Mouse (Mus musculus) spleen, adult 2 months (tissue): ENCODE results near the gene Itprid2. TPM values are rescaled to one million over a fixed set of nuclear protein-coding genes. Genes with fewer than 3 reads are reported as not detected.

Experiments used
- DNase-seq, 2 experiments: peaks; one replicate each; pipeline versions ENCODE4 v3.0.0 to v3.0.0-alpha.2; 2012 to 2021; ENCODE audit warnings: low spot score in 2 of 2, low read depth in 1 of 2
- H3K27ac ChIP-seq: fragments of 200-500 bp; 2 replicates; pipeline ENCODE4 v1.5.1; 2012; ENCODE audit warnings: low read length, inconsistent platforms; ENCODE audit not compliant: insufficient read depth
- H3K27me3 ChIP-seq: fragments of 200-500 bp; 2 replicates; pipeline ENCODE4 v1.6.1; 2012; ENCODE audit warnings: mild to moderate bottlenecking, moderate library complexity, low read length, inconsistent platforms; ENCODE audit not compliant: control insufficient read depth, insufficient read depth
- H3K36me3 ChIP-seq: fragments of 200-500 bp; 2 replicates; pipeline ENCODE4 v1.6.1; 2012; ENCODE audit warnings: mild to moderate bottlenecking, low read length, inconsistent platforms; ENCODE audit not compliant: control insufficient read depth, insufficient read depth
- H3K4me1 ChIP-seq: fragments of 200-500 bp; 2 replicates; pipeline ENCODE4 v1.6.1; 2011; ENCODE audit warnings: inconsistent platforms; ENCODE audit not compliant: control insufficient read depth, insufficient read depth, insufficient read length
- H3K4me3 ChIP-seq: fragments of 200-500 bp; 2 replicates; pipeline ENCODE4 v1.5.1; 2011; ENCODE audit warnings: mild to moderate bottlenecking, inconsistent platforms; ENCODE audit not compliant: insufficient read depth, insufficient read length; ENCODE audit errors: extremely low read depth
- CTCF ChIP-seq: fragments of 200-500 bp; IDR thresholded peaks from 2 replicates; pipeline ENCODE4 v1.5.1; 2011; ENCODE audit warnings: mild to moderate bottlenecking, inconsistent platforms; ENCODE audit not compliant: insufficient read depth, insufficient read length, insufficient replicate concordance; ENCODE audit errors: extremely low read depth
- POLR2A ChIP-seq: fragments of 200-500 bp; IDR thresholded peaks from 2 replicates; pipeline ENCODE4 v1.6.1; 2011; ENCODE audit warnings: low read depth, low read length, inconsistent platforms
- WGBS: fragments of 180-500 bp; shearing (Covaris S2); methylation state at CpG from one replicate; pipeline ENCODE4 v1.1.7; 2018; 5-methylcytosine and 5-hydroxymethylcytosine counted together
- polyA plus RNA-seq: library from polyadenylated mRNA; depleted of rRNA; stranded (reverse); fragments of >200 nt; gene quantifications from 2 replicates; pipeline ENCODE4 v1.2.3, GENCODE M21; 2012

The Itprid2 gene
- polyA plus RNA-seq, 1 experiment = 5.8 TPM

GRCm38 (mm10) chr2:79660417-79661185, 25.4 kb downstream of the Itprid2 start:
- no peak for DNase-seq
- Histone ChIP-seq H3K4me1 (no peaks in the 10 kb centered on the region), H3K36me3 (peaks cover 53% of the 10 kb centered on the region), H3K4me3 (no peak overlapping the region), H3K27me3 (no peaks in the 10 kb centered on the region; the same call in 1 of the 2 replicates), H3K27ac (no peak overlapping the region)
- WGBS = 90% methylated on average over 12 of the region's 12 CpGs
- no peak for TF ChIP-seq POLR2A
- no peak for TF ChIP-seq CTCF

DNA sequence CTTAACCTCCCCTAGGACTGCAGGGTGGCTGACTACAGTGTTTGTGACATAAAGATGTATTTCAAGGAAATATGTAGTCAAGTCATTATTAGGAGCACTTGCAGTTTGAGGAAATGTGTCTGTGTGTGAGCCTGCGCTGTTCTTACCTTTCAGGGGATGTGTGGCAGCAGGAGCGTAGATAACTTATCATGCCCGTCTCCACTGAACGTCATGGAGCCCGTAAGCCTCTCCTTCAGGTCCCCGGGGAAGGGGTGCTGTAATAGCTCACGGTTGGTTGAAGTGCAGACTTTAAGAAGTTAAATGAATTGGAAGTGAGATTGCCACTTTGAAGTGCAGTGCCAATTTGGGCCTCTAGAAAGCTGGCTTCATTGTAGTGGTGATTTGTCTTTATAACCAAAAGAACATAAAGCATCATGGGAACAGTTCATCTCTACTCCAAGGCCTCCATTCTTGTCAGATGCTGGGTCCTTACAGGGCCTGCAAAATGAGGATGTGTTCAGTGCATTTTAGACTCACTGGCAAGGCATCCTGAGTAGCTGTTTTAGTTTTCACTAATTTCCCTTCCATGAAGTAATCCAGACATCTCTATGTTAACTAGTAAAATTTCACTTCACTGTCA, 26.4 kb downstream of the Itprid2 start:
- no peak for DNase-seq
- no peaks in the 10 kb centered on the region; the same call in 1 of the 2 replicates for H3K27me3 ChIP-seq
- H3K4me1 ChIP-seq = no peaks in the 10 kb centered on the region
- H3K27ac ChIP-seq = no peak overlapping the region
- no peak overlapping the region for H3K4me3 ChIP-seq
- H3K36me3 ChIP-seq = peaks cover 50% of the 10 kb centered on the region
- TF ChIP-seq POLR2A (no peak), CTCF (no peak)
- WGBS = 82% methylated on average over 7 of the region's 7 CpGs

GRCm38 (mm10) chr2:79664532-79665286, 29.6 kb downstream of the Itprid2 start:
- Histone ChIP-seq H3K27me3 (no peaks in the 10 kb centered on the region; the same call in 1 of the 2 replicates), H3K27ac (no peak overlapping the region), H3K4me1 (no peaks in the 10 kb centered on the region), H3K4me3 (no peak overlapping the region), H3K36me3 (peaks cover 31% of the 10 kb centered on the region)
- TF ChIP-seq CTCF = no peak
- no peak for TF ChIP-seq POLR2A
- DNase-seq = no peak
- WGBS = 91% methylated on average over 3 of the region's 3 CpGs

- Histone ChIP-seq H3K27me3 (no peaks in the 10 kb centered on the region; the same call in 1 of the 2 replicates), H3K4me1 (no peaks in the 10 kb centered on the region), H3K4me3 (no peak overlapping the region), H3K36me3 (peaks cover 30% of the 10 kb centered on the region), H3K27ac (no peak overlapping the region)
- 90% methylated on average over 3 of the region's 3 CpGs for WGBS
- DNase-seq = no peak
- TF ChIP-seq CTCF (no peak), POLR2A (no peak)
Measured at GRCm38 (mm10) chr2:79665492-79665891, 30.3 kb downstream of the Itprid2 start.

GRCm38 (mm10) chr2:79675266-79675665, 40.1 kb downstream of the Itprid2 start:
- WGBS = 92% methylated on average over 3 of the region's 3 CpGs
- Histone ChIP-seq H3K27me3 (no peaks in the 10 kb centered on the region), H3K27ac (no peak overlapping the region), H3K4me3 (no peak overlapping the region), H3K36me3 (peaks cover 4% of the 10 kb centered on the region), H3K4me1 (no peaks in the 10 kb centered on the region)
- no peak for DNase-seq
- TF ChIP-seq POLR2A (no peak), CTCF (no peak)

GRCm38 (mm10) chr2:79677663-79678257, 42.6 kb downstream of the Itprid2 start:
- Histone ChIP-seq H3K27me3 (no peaks in the 10 kb centered on the region), H3K4me3 (no peak overlapping the region), H3K36me3 (no peaks in the 10 kb centered on the region), H3K4me1 (no peaks in the 10 kb centered on the region), H3K27ac (no peak overlapping the region)
- WGBS = 58% methylated on average over 1 of the region's 1 CpGs
- TF ChIP-seq POLR2A (no peak), CTCF (no peak)
- no peak for DNase-seq

- Histone ChIP-seq H3K4me3 (no peak overlapping the region), H3K27ac (no peak overlapping the region), H3K36me3 (no peaks in the 10 kb centered on the region), H3K27me3 (no peaks in the 10 kb centered on the region), H3K4me1 (no peaks in the 10 kb centered on the region)
- DNase-seq = no peak
- TF ChIP-seq POLR2A = no peak
- no peak for TF ChIP-seq CTCF
- 93% methylated on average over 4 of the region's 4 CpGs for whole genome bisulfite sequencing
Measured at GRCm38 (mm10) chr2:79681672-79682071, 46.5 kb downstream of the Itprid2 start.
